Mouse (Mus musculus): ENCODE measurements around the gene Dusp28. TPM values are rescaled to one million over a fixed set of nuclear protein-coding genes. Genes with fewer than 3 reads are reported as not detected.

Gene Dusp28
- polyA plus RNA-seq, 1 experiment from 2014 or later: 12.2 TPM

GRCm38 (mm10) chr1:92910239-92910885 is 3.6 kb downstream of the Dusp28 start, which contains the start of gene Rnpepl1:
TSS of gene Rnpepl1 (plus strand) at chr1:92910783.
- peak within 1 kb of the TSS; percentile 90 for H3K27ac ChIP-seq
- peak within 1 kb of the TSS; percentile 88 for H3K9ac ChIP-seq
- peak; percentile 68 for ATAC-seq (replicated peaks; ENCODE audit: low FRiP score)
- no peaks in the 10 kb centered on the region for H3K27me3 ChIP-seq
- under 1% methylated on average over 45 of the region's 57 CpGs for WGBS
- peak within 1 kb of the TSS; percentile 83 for H3K4me3 ChIP-seq (replicated peaks)
- peak within 1 kb of the TSS; percentile 91 for H3K4me2 ChIP-seq
- no peaks in the 10 kb centered on the region for H3K9me3 ChIP-seq (replicated peaks)
- H3K4me1 ChIP-seq: peaks cover 43% of the 10 kb centered on the region
- peaks cover 17% of the 10 kb centered on the region for H3K36me3 ChIP-seq

GRCm38 (mm10) chr1:92910925-92911720 is 4.3 kb downstream of the Dusp28 start:
- Histone ChIP-seq H3K27ac (peak overlapping the region; percentile 90), H3K36me3 (peaks cover 25% of the 10 kb centered on the region), H3K9ac (peak overlapping the region; percentile 88), H3K4me3 (replicated peaks) (peak overlapping the region; percentile 83), H3K9me3 (replicated peaks) (no peaks in the 10 kb centered on the region), H3K4me1 (peaks cover 43% of the 10 kb centered on the region), H3K4me2 (peak overlapping the region; percentile 91), H3K27me3 (no peaks in the 10 kb centered on the region)
- ATAC-seq (replicated peaks; ENCODE audit: low FRiP score): peak; percentile 34
- WGBS: 1% methylated on average over 75 of the region's 85 CpGs

GRCm38 (mm10) chr1:92911721-92912138 is 4.9 kb downstream of the Dusp28 start:
- Histone ChIP-seq H3K36me3 (peaks cover 31% of the 10 kb centered on the region), H3K9ac (peak overlapping the region; percentile 88), H3K4me2 (peak overlapping the region; percentile 91), H3K27ac (peak overlapping the region; percentile 90), H3K4me3 (replicated peaks) (peak overlapping the region; percentile 83), H3K27me3 (no peaks in the 10 kb centered on the region), H3K4me1 (peaks cover 39% of the 10 kb centered on the region), H3K9me3 (replicated peaks) (no peaks in the 10 kb centered on the region)
- WGBS: 39% methylated on average over 8 of the region's 8 CpGs
- ATAC-seq (replicated peaks; ENCODE audit: low FRiP score): no peak

GRCm38 (mm10) chr1:92912286-92912685 is 5.5 kb downstream of the Dusp28 start:
- WGBS: 30% methylated on average over 1 of the region's 1 CpGs

GRCm38 (mm10) chr1:92914239-92914638 is 7.5 kb downstream of the Dusp28 start:
- Histone ChIP-seq H3K27me3 (no peaks in the 10 kb centered on the region), H3K9me3 (replicated peaks) (no peaks in the 10 kb centered on the region), H3K9ac (no peak overlapping the region), H3K4me3 (replicated peaks) (no peak overlapping the region), H3K27ac (no peak overlapping the region), H3K36me3 (peaks cover 56% of the 10 kb centered on the region), H3K4me1 (peaks cover 31% of the 10 kb centered on the region), H3K4me2 (no peak overlapping the region)
- no peak for ATAC-seq (replicated peaks; ENCODE audit: low FRiP score)
- WGBS: 66% methylated on average over 4 of the region's 4 CpGs

More at GRCm38 (mm10) chr1:92912286-92912685, 5.5 kb downstream of the Dusp28 start:
- Histone ChIP-seq H3K4me2 (peak overlapping the region; percentile 91), H3K36me3 (peaks cover 36% of the 10 kb centered on the region), H3K9ac (peak overlapping the region; percentile 88; the same call in 1 of the 2 replicates), H3K27ac (0 out of 2 replicates have a peak overlapping the region, but pooled peaks have one; percentile 90), H3K4me1 (peaks cover 39% of the 10 kb centered on the region), H3K27me3 (no peaks in the 10 kb centered on the region), H3K9me3 (replicated peaks) (no peaks in the 10 kb centered on the region), H3K4me3 (replicated peaks) (peak overlapping the region; percentile 83)
- no peak for ATAC-seq (replicated peaks; ENCODE audit: low FRiP score)

GRCm38 (mm10) chr1:92914993-92915392 is 8.2 kb downstream of the Dusp28 start:
- no peak for ATAC-seq (replicated peaks; ENCODE audit: low FRiP score)
- 88% methylated on average over 11 of the region's 11 CpGs for WGBS
- H3K36me3 ChIP-seq: peaks cover 63% of the 10 kb centered on the region

GRCm38 (mm10) chr1:92916725-92917124 is 9.9 kb downstream of the Dusp28 start:
- WGBS: 90% methylated on average over 9 of the region's 9 CpGs
- Histone ChIP-seq H3K4me2 (no peak overlapping the region), H3K9me3 (replicated peaks) (no peaks in the 10 kb centered on the region), H3K36me3 (peaks cover 77% of the 10 kb centered on the region), H3K27ac (no peak overlapping the region), H3K4me3 (replicated peaks) (no peak overlapping the region), H3K4me1 (peaks cover 15% of the 10 kb centered on the region), H3K9ac (no peak overlapping the region), H3K27me3 (no peaks in the 10 kb centered on the region)
- ATAC-seq (replicated peaks; ENCODE audit: low FRiP score): no peak

More at GRCm38 (mm10) chr1:92914993-92915392, 8.2 kb downstream of the Dusp28 start:
- Histone ChIP-seq H3K4me1 (peaks cover 25% of the 10 kb centered on the region), H3K4me3 (replicated peaks) (no peak overlapping the region), H3K9me3 (replicated peaks) (no peaks in the 10 kb centered on the region), H3K27me3 (no peaks in the 10 kb centered on the region), H3K27ac (no peak overlapping the region), H3K4me2 (no peak overlapping the region), H3K9ac (no peak overlapping the region)

GRCm38 (mm10) chr1:92919151-92919550 is 12.4 kb downstream of the Dusp28 start:
- no peak overlapping the region for H3K9ac ChIP-seq
- 94% methylated on average over 11 of the region's 11 CpGs for WGBS
- no peak overlapping the region for H3K4me2 ChIP-seq
- no peaks in the 10 kb centered on the region for H3K9me3 ChIP-seq (replicated peaks)
- peaks cover 72% of the 10 kb centered on the region for H3K36me3 ChIP-seq
- H3K4me3 ChIP-seq (replicated peaks): no peak overlapping the region
- ATAC-seq (replicated peaks; ENCODE audit: low FRiP score): no peak
- H3K27ac ChIP-seq: no peak overlapping the region
- H3K4me1 ChIP-seq: no peaks in the 10 kb centered on the region
- H3K27me3 ChIP-seq: no peaks in the 10 kb centered on the region

- H3K27me3 ChIP-seq: no peaks in the 10 kb centered on the region
- H3K4me1 ChIP-seq: no peaks in the 10 kb centered on the region
- H3K36me3 ChIP-seq: peaks cover 66% of the 10 kb centered on the region
- no peaks in the 10 kb centered on the region for H3K9me3 ChIP-seq (replicated peaks)
- H3K4me2 ChIP-seq: no peak overlapping the region
- no peak overlapping the region for H3K27ac ChIP-seq
- ATAC-seq (replicated peaks; ENCODE audit: low FRiP score): 0 out of 2 replicates have a peak, but pooled peaks have one; percentile 2
- 86% methylated on average over 12 of the region's 12 CpGs for WGBS
- H3K9ac ChIP-seq: no peak overlapping the region
- H3K4me3 ChIP-seq (replicated peaks): no peak overlapping the region
Measured at GRCm38 (mm10) chr1:92919775-92920174, 13.0 kb downstream of the Dusp28 start.

GRCm38 (mm10) chr1:92920474-92921200 is 13.9 kb downstream of the Dusp28 start:
- Histone ChIP-seq H3K27ac (no peak overlapping the region), H3K4me2 (no peak overlapping the region), H3K4me3 (replicated peaks) (no peak overlapping the region), H3K9me3 (replicated peaks) (no peaks in the 10 kb centered on the region), H3K9ac (no peak overlapping the region), H3K27me3 (no peaks in the 10 kb centered on the region), H3K36me3 (peaks cover 57% of the 10 kb centered on the region), H3K4me1 (no peaks in the 10 kb centered on the region)
- WGBS: 89% methylated on average over 7 of the region's 7 CpGs
- ATAC-seq (replicated peaks; ENCODE audit: low FRiP score): no peak

- Histone ChIP-seq H3K4me3 (replicated peaks) (no peak overlapping the region), H3K36me3 (peaks cover 48% of the 10 kb centered on the region), H3K9me3 (replicated peaks) (no peaks in the 10 kb centered on the region), H3K27me3 (0 out of 2 replicates have a peak, but pooled peaks cover 3% of the 10 kb centered on the region), H3K9ac (no peak overlapping the region), H3K27ac (no peak overlapping the region), H3K4me1 (no peaks in the 10 kb centered on the region), H3K4me2 (no peak overlapping the region)
- no peak for ATAC-seq (replicated peaks; ENCODE audit: low FRiP score)
- 84% methylated on average over 4 of the region's 4 CpGs for WGBS
Measured at GRCm38 (mm10) chr1:92921496-92921895, 14.7 kb downstream of the Dusp28 start.
